Mouse (Mus musculus): Measurements from ENCODE around the gene Fbxo21.

Fbxo21 gene

GRCm38 (mm10) chr5:117976657-117977500, at the start of gene Fbxo21:
Fbxo21 (plus strand) TSS chr5:117976730.
- DNase-seq (ENCODE audit: low read depth, low spot score) = peak; percentile 84

- DNase-seq (ENCODE audit: low read depth, low spot score) = no peak
Measured at GRCm38 (mm10) chr5:117928553-117928952, 48.0 kb upstream of the Fbxo21 start.

DNA sequence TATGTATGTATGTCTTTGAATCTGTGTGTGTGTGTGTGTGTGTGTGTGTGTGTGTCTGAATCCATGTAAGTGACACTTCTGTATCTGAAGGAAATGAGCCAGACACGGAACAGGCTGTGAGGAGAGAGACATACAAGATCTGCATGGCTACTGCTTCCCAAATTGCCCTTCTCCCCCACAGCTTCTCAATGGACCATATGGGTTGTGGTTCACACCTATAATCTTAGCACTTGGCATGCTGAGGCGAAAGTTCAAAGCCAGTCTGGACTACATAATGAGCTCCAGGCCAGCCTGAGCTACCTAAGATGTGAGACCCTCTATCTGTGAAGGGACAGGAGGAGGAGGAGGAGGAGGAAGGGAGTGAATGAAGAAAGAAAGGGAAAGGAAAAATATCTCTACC, 44.3 kb upstream of the Fbxo21 start:
- DNase-seq (ENCODE audit: low read depth, low spot score) = no peak

DNA sequence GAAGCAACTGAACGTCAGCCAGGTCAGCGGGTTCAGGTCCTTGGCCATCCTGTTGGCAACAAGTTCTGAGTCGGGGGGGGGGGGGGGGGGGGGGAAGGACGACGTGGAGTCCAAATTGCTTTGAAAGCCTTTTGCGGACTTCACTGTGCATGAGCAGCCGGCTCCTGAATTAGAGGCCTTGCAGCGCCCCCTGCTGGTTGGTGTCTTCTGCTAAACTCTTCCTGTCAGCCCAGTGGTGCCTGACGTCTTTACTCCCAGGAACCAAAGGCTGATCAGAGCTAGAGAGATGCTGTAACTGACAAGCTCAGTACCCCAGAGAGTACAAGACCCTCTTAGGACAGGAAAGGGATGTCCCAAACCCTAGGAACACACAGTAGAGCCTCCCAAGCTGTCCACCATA, 43.7 kb upstream of the Fbxo21 start:
- DNase-seq (ENCODE audit: low read depth, low spot score) = peak; percentile 55

DNA sequence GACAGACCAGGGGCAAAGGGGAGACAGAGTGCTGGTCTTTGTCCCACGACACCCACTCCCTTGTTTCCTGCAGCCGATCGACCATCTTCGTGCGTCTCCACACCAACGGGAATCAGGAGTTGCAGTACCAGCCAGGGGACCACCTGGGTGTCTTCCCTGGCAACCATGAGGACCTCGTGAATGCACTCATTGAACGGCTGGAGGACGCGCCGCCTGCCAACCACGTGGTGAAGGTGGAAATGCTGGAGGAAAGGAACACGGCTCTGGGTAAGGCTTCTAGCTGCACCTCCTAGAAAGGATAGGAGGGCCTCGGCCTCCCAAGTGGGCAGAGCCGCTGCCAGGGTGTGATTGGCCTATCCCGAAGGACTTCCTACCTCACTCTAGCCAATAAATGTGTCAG, 40.2 kb upstream of the Fbxo21 start:
- DNase-seq (ENCODE audit: low read depth, low spot score) = no peak

GRCm38 (mm10) chr5:117937186-117937585, 39.3 kb upstream of the Fbxo21 start:
- DNase-seq (ENCODE audit: low read depth, low spot score) = no peak

- DNase-seq (ENCODE audit: low read depth, low spot score) = no peak
Measured at GRCm38 (mm10) chr5:117938182-117938581, 38.3 kb upstream of the Fbxo21 start.

DNA sequence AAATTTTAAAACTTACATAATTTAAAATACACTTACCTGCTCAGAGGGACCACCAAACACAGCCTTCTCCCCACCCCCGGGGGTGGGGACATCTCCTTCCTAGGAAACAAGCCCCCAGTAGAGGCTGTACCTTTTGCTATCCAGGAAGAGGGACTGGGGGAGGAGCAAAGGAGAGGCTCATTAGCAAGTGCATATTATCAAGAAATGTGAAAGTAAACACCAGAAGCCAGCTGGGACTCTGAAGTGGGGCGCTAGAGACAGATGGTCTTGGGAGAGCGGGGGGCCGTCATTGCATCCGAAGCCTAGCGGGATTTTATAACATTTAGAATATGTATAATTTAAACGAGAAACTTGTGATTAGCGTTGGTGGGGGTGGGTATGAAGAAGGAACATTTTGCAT, 37.1 kb upstream of the Fbxo21 start:
- peak; percentile 50 for DNase-seq (ENCODE audit: low read depth, low spot score)

- no peak for DNase-seq (ENCODE audit: low read depth, low spot score)
Measured at GRCm38 (mm10) chr5:117941552-117941951, 35.0 kb upstream of the Fbxo21 start.

DNA sequence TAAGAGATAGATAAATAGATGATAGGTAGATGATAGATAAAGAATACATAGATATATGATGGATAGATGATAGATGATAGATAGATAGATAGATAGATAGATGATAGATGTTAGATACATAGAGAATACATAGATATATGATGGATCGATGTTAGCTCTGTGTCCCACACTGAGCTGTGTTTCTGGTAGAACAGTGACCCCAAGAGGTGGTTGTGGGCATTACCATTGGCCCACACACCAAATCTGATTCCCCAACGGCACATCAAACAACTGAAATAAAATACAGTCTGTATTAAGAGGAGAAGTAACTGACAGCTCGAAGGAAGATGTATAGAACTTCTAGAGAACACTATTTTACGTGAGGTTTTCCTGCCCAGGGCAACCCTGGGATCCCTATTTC, 29.9 kb upstream of the Fbxo21 start:
- peak; percentile 18 for DNase-seq (ENCODE audit: low read depth, low spot score)

DNA sequence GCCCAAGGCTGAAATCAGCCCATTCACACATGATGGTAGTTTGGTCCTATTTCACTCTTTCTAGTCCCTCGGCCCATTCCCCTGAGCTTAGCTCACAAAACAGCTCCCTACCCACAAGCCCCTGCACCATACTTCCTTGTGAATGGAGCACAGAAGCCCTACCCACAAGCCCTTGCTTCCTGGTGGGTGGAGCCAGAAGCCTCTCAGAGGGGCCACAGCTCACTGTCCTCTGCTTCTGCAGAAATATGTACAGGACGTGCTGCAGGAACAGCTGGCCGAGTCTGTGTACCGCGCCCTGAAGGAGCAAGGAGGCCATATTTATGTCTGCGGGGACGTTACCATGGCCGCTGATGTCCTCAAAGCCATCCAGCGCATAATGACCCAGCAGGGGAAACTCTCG, 27.1 kb upstream of the Fbxo21 start:
- DNase-seq (ENCODE audit: low read depth, low spot score) = no peak

- DNase-seq (ENCODE audit: low read depth, low spot score) = no peak
Measured at GRCm38 (mm10) chr5:117953893-117954292, 22.6 kb upstream of the Fbxo21 start.

DNA sequence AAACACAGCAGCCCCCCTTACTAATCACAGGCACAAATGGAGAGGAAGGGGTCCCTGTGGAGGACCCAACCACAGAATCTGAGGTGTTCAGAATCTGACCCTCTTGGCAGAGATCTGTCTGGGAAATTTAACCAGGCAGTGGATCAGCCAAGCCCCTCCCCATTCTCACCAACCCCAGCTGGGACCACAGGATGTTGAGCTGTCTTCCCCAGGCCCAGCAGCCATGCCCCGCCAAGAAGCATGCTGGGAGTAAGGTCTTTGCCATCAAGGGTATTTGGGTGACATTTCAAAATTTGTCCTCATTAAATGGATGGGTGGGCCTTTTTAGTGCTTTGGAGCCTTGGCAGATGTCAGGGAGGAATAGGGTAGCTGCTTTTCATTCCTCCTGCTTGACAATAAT, 22.1 kb upstream of the Fbxo21 start:
- no peak for DNase-seq (ENCODE audit: low read depth, low spot score)

- DNase-seq (ENCODE audit: low read depth, low spot score) = no peak
Measured at GRCm38 (mm10) chr5:117955675-117956420, 20.7 kb upstream of the Fbxo21 start.

GRCm38 (mm10) chr5:117964750-117965149, 11.8 kb upstream of the Fbxo21 start:
- DNase-seq (ENCODE audit: low read depth, low spot score) = no peak

GRCm38 (mm10) chr5:117966956-117967355, 9.6 kb upstream of the Fbxo21 start:
- no peak for DNase-seq (ENCODE audit: low read depth, low spot score)

DNA sequence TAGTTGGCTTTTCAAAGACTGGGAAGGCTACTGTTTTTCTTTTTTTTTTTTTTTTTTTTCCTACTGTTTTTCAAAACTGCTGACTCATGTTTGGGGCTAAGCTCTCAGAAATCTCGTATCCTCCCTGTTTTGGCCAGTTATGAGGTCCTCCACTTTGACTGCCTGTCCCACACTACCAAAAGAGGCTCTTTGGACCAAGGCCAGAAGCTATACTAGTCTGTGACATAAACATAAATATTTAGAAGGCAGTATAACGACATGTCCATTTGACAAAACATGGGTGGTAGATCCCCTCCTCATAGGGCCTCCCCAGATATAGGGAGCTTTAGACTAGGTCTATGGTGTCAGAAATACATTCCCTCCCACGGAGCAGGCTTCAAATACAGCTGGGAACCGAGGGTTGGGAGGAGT, 8.9 kb upstream of the Fbxo21 start:
- DNase-seq (ENCODE audit: low read depth, low spot score) = no peak

GRCm38 (mm10) chr5:117969681-117970427, 6.7 kb upstream of the Fbxo21 start:
- DNase-seq (ENCODE audit: low read depth, low spot score) = no peak

- no peak for DNase-seq (ENCODE audit: low read depth, low spot score)
Measured at GRCm38 (mm10) chr5:117976263-117976656, 270 bp upstream of the Fbxo21 start.

GRCm38 (mm10) chr5:117977501-117978158, 1.1 kb downstream of the Fbxo21 start:
- DNase-seq (ENCODE audit: low read depth, low spot score) = peak; percentile 32

DNA sequence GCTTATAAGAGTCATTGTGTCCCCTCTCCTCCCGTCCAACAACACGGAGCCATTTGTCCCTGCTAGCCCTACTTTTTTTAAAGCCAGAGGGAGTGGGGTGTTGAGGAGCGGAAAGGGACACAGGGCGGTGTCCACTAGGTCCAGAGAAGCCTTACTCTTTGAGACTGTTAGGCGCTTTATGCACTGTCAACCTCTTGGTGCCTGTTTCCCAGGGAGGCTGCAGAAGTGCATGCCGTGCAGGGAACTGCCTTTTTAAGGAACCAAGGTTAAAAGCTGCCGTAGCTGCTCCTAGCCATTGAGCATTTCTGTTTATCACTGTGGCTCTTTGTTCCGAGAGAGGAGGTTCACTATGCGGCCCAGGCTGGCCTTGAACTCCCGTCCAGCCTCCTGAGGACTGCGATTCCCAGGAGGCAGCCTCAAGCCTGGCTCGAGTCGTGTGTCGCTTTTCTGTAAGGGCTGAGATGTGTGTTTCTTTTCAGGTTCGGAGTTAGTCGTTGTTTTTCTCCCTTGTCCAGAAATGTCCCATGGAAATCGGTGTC, 1.7 kb downstream of the Fbxo21 start:
- no peak for DNase-seq (ENCODE audit: low read depth, low spot score)

All from brain, embryonic 18.5 days (tissue).